Mouse (Mus musculus): ENCODE measurements around the gene Arrdc2.

The Arrdc2 gene

DNA sequence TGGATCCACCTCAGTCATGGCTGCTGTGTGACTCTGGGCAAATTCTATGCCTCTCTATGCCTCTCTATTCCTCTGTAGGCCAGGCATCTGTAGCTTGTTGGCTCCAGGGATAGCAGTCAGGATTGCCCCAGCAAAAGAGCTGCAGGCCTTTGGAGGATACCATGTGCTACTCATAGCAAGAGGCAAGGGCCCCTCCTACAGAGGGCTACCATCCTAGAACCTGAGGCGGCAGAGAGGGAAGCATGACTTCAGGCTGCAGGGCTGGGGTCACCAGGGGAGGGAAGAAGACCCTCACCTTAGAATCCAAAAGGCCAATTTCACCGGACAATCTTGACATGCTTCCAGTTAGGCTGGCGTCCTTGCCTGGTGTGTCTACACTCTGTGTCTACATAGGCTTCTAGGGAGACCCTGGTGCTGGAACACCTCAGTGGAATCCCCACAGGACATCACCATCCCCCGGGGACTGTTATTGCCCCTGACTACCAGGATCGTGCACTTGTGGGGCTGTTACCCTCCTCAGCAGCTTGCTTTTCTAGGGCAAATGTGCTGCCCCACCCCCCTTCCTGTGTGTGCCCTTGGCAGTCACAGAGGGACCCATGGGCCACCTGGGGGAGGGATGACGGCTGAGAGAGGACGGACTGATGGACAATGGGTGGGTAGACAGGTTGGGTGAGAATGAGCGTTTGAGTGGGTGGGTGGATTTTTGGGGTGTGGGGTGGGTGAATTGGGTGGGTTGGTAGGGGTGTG is 30.4 kb downstream of the Arrdc2 start:
- no peak for DNase-seq (ENCODE audit: low read depth, low spot score)

DNA sequence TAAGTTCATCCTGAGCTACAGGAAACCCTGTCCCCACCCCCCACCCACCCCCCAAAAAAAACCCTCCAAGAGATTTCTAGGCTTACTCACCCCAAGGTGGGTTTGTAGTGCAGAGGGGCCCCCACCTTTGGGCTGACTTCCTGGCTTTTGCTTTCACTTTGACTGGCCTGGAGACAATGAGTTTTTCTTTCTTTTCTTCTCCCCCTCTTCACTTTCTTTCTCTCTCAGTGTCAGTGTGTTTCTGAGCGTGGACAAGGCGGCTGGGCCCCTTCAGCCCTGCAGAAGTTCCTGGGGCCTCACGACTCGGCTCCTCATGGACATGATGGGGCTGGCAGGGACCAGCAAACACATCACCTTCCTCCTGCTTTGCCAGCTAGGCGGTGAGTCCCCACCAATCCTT is 31.3 kb downstream of the Arrdc2 start, which contains the start of gene Il12rb1:
Gene Il12rb1, plus strand, starts transcription at position 211 of the 400 bp plus-strand sequence.
- no peak for DNase-seq (ENCODE audit: low read depth, low spot score)

DNA sequence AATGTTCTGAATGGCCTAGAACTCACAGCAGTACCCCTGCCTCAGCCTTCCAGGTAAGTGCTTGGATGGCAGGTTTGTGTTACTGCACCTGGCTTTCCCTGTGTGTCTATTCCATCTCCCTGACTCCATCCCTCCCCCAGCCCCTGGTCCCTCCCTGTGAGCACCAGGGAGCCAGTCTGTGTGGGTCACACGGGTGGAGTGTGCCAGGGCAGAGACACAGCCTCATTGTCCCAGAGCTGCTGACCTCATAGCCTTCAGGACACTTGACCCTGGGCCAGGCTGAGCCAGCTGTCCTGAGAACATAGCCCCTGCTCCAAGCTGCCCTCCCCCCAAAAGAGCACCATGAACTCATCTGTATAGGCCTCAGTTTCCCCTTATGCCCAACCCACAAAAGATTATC is 32.2 kb downstream of the Arrdc2 start:
- DNase-seq (ENCODE audit: low read depth, low spot score) = no peak

DNA sequence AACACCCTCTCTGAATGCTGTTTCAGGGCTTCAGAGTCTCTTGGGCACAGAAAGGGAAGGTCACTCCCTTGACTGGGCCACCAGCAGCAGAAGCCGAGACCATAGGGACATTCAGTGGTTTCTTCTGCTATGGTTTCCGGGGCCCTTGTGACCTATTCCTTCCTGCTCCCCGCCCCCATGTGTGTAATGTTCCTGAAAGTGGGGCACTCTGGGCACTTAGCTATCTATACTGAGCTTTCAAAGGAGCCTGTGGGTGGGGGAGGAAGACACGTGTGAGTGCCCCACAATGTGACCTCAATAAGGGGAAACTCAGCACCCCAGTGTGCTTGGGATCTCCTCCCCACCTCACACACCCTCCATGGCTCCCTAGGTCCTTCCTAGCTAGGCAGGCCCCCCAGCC is 33.0 kb downstream of the Arrdc2 start:
- DNase-seq (ENCODE audit: low read depth, low spot score) = no peak

DNA sequence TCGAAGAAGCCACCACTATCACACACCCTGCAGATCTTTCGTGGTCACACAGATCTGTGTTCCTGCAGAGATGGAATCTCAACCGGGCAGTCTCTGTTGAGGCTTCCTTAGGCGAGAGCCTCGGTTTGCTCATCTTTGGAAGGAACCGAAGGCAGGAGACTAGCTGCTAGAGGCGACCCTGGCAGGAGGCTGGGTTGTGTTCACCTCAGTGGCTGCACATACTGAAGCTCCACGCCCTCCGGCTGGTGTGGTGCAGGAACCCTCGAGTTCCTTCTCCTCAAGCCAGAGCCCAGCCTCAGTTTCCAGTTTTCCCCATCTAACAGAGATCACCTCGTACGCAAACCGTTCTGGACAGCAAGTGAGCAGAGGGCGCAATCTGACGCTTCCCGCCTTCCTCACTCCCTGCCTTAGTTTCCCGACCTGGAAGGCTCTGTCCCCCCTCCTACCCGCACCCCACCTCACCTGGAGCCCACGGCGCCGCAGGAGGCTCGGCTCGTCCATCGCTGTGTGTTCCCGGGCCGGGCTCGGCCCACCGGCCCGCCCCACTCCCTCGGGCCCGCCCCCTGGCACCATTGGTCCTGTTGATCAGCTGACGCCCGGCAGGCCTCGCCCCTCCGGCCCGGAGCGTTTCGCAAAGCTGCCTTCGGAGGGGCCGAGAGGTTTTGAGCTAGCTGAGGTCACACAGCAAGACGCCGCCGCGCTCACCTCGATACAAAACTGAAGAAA is 34.9 kb downstream of the Arrdc2 start, which contains the start of gene Mast3:
Gene Mast3, minus strand, starts transcription at position 574 of the 726 bp plus-strand sequence.
- peak; percentile 75 for DNase-seq (ENCODE audit: low read depth, low spot score)

DNA sequence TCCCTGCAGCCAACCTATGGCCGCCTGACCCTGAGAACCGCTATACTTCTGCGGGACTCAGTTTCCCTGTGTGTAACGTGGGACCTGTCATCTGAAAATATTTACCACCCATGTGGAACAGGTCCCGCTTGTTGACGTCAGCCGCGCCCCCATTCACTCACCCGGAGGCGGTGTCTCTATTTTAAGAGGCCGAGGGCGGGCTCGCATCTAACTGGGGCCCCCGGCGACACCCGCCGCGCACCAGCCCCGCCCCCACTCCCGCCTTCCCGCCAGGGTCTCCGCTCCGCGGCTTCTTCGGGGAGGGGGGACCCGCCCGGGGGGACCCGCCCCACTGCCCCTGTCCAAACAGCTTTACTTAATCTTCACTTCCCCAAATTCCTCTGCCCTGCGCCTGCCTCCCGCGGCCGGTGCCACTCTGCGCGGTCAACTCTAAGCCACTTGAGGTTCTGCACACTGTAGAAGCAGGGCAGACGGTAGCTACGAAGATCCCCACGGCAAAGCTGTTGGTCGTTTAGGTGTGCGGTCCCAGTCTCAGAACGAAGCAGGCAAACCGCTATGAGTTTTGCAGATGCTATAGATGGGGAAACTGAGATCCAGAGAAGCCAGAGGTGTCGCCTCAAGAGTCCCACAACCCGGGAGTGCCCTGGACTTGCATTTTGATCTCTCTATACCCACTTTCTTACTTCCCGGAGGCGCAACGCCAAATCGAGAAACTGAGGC is 35.6 kb downstream of the Arrdc2 start:
- no peak for DNase-seq (ENCODE audit: low read depth, low spot score)

DNA sequence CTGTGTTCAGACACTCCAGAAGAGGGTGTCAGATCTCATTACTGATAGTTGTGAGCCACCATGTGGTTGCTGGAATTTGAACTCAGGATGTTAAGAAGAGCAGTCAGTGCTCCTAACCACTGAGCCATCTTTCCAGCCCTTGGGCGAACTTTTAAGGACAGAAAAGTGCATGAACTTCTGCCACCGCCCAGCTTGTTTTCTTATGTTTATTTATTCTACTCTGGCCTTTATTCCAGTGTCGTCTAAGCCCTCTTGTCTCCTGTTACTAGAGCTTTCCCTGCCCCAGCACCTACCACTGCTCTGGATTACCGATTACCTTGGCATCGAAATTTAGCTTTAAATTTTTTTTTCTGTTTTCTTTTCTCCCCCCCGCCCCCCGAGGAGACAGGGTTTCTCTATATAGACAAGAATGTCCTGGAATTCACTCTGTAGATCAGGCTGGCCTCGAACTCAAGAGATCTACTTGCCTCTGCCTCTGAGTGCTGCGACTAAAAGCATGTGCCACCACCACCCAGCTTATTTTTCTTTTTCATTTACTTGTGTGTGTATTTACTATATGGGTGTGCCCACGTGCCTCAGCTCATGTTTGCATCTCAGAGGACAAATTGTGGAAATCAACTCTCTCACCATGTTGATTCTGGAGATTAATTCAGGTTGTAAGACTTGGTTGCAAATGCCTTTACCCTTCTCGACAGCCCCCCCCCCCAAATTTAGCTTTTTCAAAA is 36.6 kb downstream of the Arrdc2 start:
- DNase-seq (ENCODE audit: low read depth, low spot score) = no peak

DNA sequence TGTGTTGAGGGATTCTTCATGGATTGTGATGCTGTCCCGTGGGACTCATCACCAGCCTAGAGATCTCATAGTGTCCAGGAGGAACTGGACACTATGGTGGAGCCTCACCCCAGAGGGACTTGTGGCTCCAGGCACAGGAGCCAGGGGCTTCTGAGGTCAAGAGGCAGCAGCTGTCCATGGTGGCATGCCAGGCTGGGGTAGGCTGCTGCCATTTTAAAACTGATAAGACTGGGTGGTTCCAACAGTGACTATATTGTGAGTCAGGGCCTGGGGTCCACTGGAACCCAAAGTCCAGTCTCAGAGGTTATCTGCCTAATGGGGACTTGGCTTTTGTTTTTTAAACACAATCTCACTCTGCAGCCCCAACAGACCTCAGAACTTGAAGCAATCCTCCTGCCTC is 37.7 kb downstream of the Arrdc2 start:
- no peak for DNase-seq (ENCODE audit: low read depth, low spot score)

DNA sequence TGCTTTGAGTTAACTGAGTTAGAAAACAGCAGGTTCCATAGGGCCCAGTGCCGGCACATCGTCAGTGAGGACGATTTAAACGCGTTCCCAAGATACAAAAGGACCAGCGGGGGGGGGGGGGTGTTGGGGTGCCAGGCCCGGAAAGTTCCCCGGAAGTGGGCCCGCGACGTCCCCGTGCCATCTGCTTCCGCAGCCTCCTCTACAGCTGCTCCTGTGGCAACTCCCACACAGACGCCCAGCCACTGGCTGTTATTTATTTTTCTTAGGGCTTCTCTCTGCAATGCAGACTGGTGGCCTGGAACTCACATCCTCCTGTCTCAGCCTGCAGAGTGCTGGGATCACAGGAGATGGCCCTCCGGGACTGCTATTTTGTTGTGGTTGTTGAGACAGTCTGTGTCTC is 38.4 kb downstream of the Arrdc2 start:
- DNase-seq (ENCODE audit: low read depth, low spot score) = no peak

DNA sequence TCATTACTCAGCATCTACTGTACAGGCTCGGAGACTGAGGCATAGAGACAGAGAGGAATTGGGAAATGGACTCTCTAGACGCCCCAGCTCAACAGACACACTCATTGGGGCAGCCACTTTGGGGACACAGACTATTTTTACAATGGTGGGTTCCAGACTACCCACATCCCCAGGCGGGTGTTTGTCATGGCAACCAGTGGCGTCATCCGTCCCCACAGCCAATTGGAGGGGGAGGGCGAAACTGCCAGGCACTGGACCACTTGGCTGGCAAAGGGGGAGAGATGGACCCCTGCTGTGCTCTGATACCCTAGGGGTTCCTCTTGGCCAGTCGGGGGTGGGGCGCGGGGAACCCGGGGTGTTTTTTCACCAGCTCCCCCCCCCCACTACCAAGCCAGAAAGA is 38.9 kb downstream of the Arrdc2 start:
- no peak for DNase-seq (ENCODE audit: low read depth, low spot score)

DNA sequence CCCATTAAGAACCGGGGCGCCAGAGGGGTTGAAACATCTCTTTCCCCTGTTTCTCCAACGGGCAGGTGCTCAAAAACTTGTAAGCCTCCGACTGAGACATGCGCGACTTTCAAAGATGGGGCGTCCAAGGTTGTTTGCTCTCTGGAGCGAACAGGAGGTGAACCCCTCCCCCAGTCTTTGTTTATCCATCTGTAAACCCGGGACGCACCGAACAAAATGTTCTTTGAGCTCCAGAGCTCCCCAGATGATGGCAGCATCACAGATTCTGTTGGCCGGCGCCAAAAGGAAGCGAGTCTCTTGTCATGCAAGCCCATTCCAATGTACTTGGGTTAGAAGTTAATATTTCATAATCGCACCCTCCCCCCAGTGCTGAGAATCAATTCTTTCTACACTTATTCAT is 41.2 kb downstream of the Arrdc2 start:
- DNase-seq (ENCODE audit: low read depth, low spot score) = no peak

DNA sequence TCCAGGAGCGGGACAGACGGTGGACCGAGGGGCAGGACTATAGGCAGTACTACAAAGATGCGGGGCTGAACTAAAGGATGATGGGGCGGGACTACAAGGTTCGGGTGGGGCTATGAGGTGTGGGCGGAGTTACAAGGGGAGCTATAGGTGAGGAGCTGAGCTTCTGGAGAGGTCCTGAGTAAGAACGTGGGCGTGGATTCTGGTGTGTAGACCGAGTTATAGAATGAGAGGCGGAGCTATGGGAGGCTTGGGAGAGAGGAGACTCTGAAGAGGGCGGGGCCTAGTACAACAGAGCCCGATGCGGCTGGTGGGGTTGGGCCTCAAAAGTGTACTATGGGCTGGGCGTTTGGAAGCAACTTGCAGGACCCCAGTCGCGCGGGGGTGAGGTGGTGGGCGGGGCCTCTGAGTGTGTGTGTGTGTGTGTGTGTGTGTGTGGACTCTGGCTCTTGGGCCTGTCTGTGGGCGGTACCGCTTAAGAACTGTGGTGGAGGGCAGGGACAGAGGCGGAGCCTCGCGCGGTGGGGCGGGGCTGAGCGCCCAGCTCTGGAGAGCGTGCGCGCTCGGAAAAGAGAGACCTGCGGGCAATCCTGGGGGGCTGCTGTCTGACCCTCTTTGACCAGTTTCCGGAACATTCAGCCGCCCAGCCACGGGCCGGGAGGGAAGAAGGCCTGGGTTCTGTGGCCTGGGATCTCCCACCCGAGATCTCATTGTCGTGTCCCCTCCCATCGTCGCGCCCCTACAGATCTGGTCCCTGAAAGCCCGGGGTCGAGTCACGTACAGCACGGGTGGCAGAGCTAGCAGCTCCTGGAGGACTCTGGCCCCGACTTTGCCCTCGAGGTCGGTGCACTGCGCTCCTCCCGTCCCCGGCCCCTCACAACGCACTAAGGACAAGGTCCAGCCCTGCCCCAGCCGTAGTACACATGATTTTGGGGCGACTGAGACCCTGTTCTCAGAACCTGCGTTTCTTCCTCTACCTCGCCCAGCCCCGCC is 42.1 kb downstream of the Arrdc2 start:
- DNase-seq (ENCODE audit: low read depth, low spot score) = peak; percentile 74

DNA sequence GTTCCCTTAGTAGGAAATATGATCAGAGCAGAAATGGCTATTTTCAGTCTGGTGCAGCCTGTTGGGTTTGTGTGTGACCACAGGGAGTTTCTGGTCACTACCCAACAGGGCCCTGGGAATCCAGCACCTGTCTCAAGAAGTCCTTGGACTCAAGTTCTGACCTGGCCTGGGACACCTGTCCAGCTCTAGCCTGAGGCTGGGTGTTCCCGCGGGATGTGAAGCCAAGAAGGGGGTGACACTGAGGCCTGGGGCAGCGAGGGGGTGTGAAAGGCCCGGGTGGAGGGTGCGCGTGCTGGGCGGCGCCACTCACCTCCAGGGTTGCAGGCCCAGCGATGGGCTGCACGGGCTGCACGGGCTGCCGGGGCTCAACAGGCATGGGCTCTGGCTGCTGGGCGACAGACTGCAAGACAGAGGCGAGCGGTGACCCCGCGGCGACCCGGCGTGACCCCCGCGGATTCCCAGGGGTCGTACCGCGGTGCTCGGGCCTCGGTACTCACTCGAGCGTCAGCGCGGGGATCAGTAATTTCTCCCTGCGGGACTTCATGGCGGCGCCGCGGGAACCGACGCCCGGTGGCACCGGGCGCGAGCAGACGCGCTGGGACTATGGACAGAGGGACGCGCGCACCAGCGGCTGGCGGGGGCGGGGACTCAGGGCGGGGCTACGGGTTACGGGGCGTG is 43.0 kb downstream of the Arrdc2 start:
- DNase-seq (ENCODE audit: low read depth, low spot score) = no peak

DNA sequence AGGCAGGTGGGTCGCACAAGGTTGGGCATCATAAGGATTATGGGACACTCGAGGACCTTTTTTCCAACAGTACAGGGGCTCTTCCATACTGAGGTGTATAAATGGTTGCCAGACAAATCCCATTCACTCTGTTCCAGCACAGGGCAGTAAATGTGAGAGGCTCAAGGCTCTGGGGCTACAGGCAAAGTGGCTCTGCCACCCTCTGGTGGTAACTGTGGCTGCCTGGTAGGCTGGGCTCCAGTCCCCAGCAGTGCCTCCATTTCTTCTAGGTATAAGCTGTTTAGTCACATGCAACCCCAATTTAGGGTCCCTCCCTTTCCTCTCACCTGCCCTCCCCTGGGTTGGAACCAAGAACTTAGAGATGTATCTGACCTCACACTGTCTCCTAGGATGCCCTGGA is 44.1 kb downstream of the Arrdc2 start:
- no peak for DNase-seq (ENCODE audit: low read depth, low spot score)

DNA sequence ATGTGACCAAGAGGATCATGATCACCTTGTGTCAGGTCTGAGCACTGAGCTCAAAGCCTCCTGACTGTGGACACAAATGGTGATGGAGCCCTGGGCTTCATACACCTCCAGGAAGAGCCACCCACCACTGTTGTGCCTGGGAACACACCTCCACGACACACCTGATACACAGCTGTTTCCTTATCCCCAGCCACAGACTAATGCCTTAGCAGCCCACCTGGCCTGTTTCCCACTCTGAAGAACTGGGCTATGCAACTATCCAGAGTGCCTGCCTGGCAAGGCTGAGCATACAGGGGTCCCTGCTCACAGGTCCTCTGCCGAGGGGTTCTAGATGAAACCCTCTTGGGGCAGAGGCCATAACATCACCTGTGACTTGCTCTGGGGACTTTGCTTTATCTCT is 45.3 kb downstream of the Arrdc2 start:
- DNase-seq (ENCODE audit: low read depth, low spot score) = no peak

DNA sequence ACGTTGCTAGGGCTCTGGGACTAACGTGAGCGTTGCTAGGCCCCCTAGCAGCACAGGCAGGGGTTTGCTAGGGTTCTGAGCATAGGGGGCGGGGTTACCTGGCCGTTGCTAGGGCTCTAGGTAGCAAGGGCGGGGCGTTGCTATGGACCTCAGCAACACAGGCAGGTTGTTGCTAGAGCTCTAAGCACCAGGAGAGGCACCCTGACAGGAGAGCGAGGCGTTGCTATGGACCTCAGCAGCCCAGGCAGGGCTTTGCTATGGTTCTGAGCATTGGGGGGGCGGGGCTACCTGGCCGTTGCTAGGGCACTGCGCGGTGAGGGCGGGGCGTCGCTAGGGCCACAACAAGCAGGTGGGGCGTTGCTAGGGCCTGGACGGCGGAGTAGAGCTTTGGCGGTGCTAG is 46.8 kb downstream of the Arrdc2 start:
- peak; percentile 43 for DNase-seq (ENCODE audit: low read depth, low spot score)

DNA sequence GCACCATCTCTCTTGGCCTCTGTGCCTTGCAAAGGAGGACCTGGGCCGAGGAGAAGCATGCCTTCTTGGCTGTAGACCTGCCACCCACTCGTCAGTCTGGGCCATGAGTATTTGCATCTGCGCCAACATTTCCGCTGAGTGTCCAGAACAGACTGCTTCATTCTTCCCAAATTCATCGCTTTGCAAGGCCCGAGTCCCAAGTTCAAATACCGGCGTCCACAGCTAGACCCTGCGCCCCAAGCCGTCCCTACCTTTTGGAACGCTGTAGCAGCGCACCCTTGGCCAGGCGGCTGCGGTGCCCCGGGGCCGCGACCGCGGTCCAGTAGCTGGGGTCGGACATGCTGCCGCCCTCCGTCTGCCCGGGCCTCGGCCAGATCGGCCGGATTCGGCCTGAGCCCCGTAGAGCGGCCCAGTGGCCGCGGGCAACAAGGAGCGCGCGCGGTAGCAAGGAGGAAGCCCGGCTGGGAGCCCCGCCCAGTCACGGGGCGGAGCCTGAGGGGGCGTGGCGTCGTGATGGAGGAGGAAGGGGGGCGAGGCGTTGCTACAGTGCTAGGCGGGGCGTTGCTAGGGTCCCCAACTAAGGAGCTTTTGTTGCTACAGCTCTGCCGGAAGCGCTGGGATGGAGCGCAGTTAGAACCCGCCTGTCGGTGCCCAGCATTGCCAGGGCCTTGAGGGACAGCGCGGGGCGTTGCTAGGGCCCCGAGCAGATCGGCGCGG is 47.4 kb downstream of the Arrdc2 start:
- DNase-seq (ENCODE audit: low read depth, low spot score) = peak; percentile 87

DNA sequence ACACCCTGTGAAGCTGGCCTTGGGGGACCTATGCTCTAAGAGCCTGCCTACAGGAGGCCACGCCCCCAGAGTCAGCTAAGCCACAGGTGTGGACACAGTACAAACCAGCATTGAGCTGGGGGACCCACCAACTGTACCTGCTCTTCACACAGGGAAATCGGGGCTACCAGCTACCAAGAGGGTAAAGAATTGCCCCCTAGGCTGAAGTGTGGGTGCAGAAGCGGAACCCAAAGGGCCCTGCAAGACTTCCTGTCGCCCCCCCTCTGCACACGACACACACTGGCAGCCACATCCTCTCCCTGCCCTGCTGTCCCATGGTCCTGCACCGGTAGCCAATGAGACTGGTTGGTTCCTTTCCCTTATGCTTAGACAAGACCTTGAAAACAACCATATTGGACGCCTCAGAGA is 48.2 kb downstream of the Arrdc2 start:
- DNase-seq (ENCODE audit: low read depth, low spot score) = no peak

DNA sequence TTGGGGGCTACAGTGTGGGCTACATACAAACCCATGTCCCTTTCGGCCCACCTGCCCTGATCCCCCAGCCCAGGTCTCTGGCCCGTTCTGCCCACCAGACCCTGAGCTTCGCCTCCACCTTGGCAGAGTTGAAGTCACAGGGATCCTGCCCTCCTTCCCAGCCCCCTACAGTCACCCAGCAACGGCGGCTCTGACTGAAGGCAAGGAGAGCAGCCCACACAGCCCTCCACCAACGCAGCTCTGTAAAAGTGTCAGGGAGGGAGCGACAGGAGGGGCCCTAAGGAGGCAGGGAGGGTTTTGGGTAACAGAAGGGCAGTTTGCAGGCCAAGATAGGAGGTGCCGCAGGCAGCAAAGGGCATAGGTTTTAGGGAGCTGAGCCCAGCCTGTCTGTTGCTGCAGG is 48.7 kb downstream of the Arrdc2 start:
- DNase-seq (ENCODE audit: low read depth, low spot score) = no peak

Measured in skeletal muscle tissue, adult 2 months (tissue).